Mouse (Mus musculus) liver, embryonic 16.5 days (tissue): ENCODE data around the gene Gli2. TPM values are rescaled to one million over a fixed set of nuclear protein-coding genes. Genes with fewer than 3 reads are reported as not detected.

Experiments used
- ATAC-seq: fragments of 200-750 bp; cut with Nextera tagmentation; 2 replicates; pipeline ENCODE4 v1.8.0; 2017; ENCODE audit warnings: low read depth, mild to moderate bottlenecking, moderate number of reproducible peaks, moderate library complexity
- H3K27ac ChIP-seq: fragments of 300-500 bp; sonication (generic); 2 replicates; pipeline ENCODE4 v1.5.1; 2014; ENCODE audit warnings: mild to moderate bottlenecking, low read length
- H3K27me3 ChIP-seq: fragments of 300-500 bp; sonication (generic); 2 replicates; pipeline ENCODE4 v1.6.1; 2014; ENCODE audit warnings: low read depth, low read length, mixed read lengths; ENCODE audit not compliant: control insufficient read depth, insufficient read depth
- H3K36me3 ChIP-seq: fragments of 300-500 bp; sonication (generic); 2 replicates; pipeline ENCODE4 v1.6.1; 2014; ENCODE audit warnings: mild to moderate bottlenecking; ENCODE audit not compliant: control insufficient read depth, insufficient read depth
- H3K4me1 ChIP-seq: fragments of 300-500 bp; sonication (generic); 2 replicates; pipeline ENCODE4 v1.6.1; 2014; ENCODE audit warnings: low read depth, low read length, mixed read lengths; ENCODE audit not compliant: control insufficient read depth
- H3K4me2 ChIP-seq: fragments of 300-500 bp; sonication (generic); 2 replicates; pipeline ENCODE4 v1.6.1; 2014; ENCODE audit warnings: low read depth, low read length, mixed read lengths
- H3K4me3 ChIP-seq: fragments of 300-500 bp; sonication (generic); 2 replicates; pipeline ENCODE4 v1.5.1; 2014; ENCODE audit warnings: low read depth, mild to moderate bottlenecking, low read length
- H3K9ac ChIP-seq: fragments of 300-500 bp; sonication (generic); 2 replicates; pipeline ENCODE4 v1.6.1; 2014; ENCODE audit warnings: low read depth, low read length
- H3K9me3 ChIP-seq: fragments of 300-500 bp; sonication (generic); replicated peaks from 2 replicates; pipeline ENCODE4 v1.6.1; 2016; ENCODE audit warnings: low read length; ENCODE audit not compliant: control insufficient read depth
- WGBS: fragments of 180-500 bp; shearing (Covaris S2); extraction: QIAGEN DNeasy Blood & Tissue Kit; methylation state at CpG from one replicate; pipeline ENCODE4 v1.1.7; 2014; ENCODE audit not compliant: insufficient replicate concordance; 5-methylcytosine and 5-hydroxymethylcytosine counted together
- polyA plus RNA-seq: library from polyadenylated mRNA; unstranded; fragments of >200 nt; fragmentation: Nextera tagmentation; extraction: Ambion mirVana; gene quantifications from 2 replicates; pipeline ENCODE4 v1.2.1, GENCODE M21; 2015

Gene Gli2
- polyA plus RNA-seq, 1 experiment from 2014 or later, result 0.54 TPM

DNA sequence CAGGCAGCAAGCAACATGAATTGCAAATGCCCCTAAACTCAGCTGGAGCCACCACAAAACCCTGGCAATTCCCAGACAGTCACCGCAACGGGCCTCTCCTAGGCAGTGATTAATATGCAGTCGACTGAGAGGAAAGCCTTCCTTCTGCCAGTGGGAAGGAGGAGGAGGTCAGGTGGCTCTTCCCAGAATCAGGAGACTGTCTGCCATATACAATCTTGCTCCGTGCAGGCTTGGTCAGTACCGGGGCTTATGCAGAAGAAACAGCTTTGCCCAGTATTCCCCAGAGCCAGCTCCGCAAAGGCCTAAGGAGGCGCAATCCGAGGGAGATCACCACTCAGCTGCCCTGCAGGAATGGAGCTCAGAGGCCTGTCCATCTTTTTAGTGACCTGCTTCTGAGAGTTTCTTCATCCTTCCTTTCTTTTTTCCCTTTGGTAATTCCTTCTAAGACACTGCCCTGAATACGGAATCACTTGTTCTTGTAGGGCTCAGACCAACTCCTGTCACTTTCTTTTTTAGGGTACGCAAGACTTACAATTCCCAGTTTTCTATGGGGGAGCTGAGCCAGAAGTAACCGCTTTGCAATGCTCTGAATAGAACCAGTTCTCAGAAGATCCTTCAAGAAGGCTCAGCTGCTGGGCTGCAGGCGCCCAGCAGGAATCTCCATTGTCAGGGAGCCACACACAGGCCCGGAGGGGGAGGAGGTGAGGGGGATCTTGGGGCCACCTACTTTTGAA lies 142.6 kb downstream of the Gli2 start:
- no peak overlapping the region for H3K4me3 ChIP-seq
- H3K9me3 ChIP-seq, result no peaks in the 10 kb centered on the region
- 54% methylated on average over 13 of the region's 13 CpGs for WGBS
- H3K9ac ChIP-seq, result no peak overlapping the region
- ATAC-seq, result no peak
- no peaks in the 10 kb centered on the region for H3K36me3 ChIP-seq
- no peak overlapping the region for H3K4me2 ChIP-seq
- H3K27me3 ChIP-seq, result no peaks in the 10 kb centered on the region
- H3K4me1 ChIP-seq, result no peaks in the 10 kb centered on the region
- H3K27ac ChIP-seq, result no peak overlapping the region

DNA sequence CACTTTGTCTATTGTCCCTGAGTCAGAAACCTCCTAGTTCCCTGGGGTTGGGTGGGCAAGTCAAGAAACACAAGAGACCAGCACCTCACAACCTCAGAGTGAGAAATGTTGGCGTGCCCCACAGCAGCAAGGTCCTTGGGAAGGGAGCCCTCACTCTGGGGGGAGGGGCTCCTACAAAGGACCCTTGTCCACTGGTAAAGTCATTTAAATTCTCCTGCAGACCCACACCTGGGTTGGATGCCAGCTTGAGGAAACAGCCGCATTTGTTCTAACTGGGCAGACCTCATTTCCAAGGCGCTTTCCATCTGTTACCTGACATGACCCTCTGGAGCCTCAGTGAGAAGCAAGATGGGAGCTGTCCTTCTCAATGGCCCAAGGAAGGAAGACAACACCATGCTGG lies 144.4 kb downstream of the Gli2 start:
- H3K9me3 ChIP-seq, result no peaks in the 10 kb centered on the region
- H3K36me3 ChIP-seq, result no peaks in the 10 kb centered on the region
- ATAC-seq, result no peak
- H3K4me3 ChIP-seq, result no peak overlapping the region
- no peak overlapping the region for H3K27ac ChIP-seq
- H3K9ac ChIP-seq, result no peak overlapping the region
- H3K4me2 ChIP-seq, result no peak overlapping the region
- 71% methylated on average over 3 of the region's 3 CpGs for WGBS
- no peaks in the 10 kb centered on the region for H3K27me3 ChIP-seq
- H3K4me1 ChIP-seq, result no peaks in the 10 kb centered on the region

DNA sequence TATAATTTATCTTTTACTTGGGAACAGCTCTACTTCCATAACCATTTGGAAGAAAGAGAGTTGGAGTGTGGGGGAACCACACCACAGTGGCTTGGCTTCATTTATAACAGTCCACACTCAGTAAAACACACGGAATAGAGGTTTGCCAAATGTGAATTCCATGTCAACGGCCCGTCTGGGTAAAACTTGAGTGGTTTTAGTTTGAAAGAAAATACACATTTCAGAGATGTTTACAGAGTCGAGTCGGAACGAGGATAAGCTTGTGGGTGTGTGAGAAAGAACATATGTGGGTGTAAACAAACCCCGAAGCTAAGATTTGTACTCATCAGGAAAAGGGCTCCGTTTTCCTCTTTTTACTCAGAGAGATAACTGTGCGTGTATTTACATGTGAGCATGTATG lies 145.8 kb downstream of the Gli2 start:
- H3K4me3 ChIP-seq, result no peak overlapping the region
- ATAC-seq, result no peak
- H3K9ac ChIP-seq, result no peak overlapping the region
- no peaks in the 10 kb centered on the region for H3K27me3 ChIP-seq
- WGBS, result 62% methylated on average over 9 of the region's 9 CpGs
- H3K27ac ChIP-seq, result no peak overlapping the region
- no peaks in the 10 kb centered on the region for H3K9me3 ChIP-seq
- H3K36me3 ChIP-seq, result no peaks in the 10 kb centered on the region
- no peak overlapping the region for H3K4me2 ChIP-seq
- no peaks in the 10 kb centered on the region for H3K4me1 ChIP-seq

DNA sequence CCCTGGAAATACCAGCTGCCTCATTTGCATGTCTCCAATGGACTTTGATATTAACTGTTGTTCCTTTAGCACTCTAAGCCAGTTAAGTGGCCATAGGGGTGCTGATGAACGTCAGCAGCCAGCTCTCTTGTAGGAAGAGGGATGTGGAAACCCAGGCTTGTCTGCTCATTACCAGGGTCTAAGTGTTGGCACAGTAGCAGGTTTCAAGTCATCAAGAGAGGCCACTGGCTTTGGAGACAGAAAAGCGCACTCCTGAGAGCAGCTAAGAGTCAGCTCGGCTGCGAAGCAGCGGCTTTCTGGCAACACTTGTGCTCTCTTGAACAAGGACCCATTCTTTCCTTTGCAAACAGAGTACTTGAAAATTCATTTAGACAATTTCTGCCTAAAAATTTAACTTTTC lies 148.1 kb downstream of the Gli2 start:
- H3K27me3 ChIP-seq, result no peaks in the 10 kb centered on the region
- H3K9me3 ChIP-seq, result no peaks in the 10 kb centered on the region
- 70% methylated on average over 5 of the region's 5 CpGs for WGBS
- H3K9ac ChIP-seq, result no peak overlapping the region
- H3K36me3 ChIP-seq, result no peaks in the 10 kb centered on the region
- H3K4me1 ChIP-seq, result no peaks in the 10 kb centered on the region
- ATAC-seq, result no peak
- no peak overlapping the region for H3K27ac ChIP-seq
- H3K4me3 ChIP-seq, result no peak overlapping the region
- no peak overlapping the region for H3K4me2 ChIP-seq

DNA sequence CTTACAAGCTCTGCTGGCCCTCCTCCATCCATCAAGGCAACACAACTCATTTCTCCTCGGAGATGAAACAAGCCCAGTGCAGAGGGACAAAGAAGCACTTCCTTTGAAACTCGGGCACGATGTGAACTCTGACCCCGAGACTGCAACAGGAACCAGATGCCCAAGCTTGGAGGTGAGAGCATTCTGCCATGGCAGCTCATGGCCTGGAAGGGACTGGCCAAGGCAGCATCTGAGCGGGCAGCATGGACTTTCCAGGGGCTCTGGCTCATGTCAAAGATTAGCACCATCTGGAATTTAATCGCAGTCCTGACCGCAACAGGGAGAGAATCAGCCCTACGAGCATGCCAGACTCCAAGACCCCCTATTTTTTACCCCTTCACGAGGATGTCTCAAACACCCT lies 148.5 kb downstream of the Gli2 start:
- Histone ChIP-seq H3K4me3 (no peak overlapping the region), H3K4me1 (no peaks in the 10 kb centered on the region), H3K27ac (no peak overlapping the region), H3K4me2 (no peak overlapping the region), H3K36me3 (no peaks in the 10 kb centered on the region), H3K9me3 (no peaks in the 10 kb centered on the region), H3K9ac (no peak overlapping the region), H3K27me3 (no peaks in the 10 kb centered on the region)
- WGBS, result 46% methylated on average over 9 of the region's 9 CpGs
- ATAC-seq, result no peak

DNA sequence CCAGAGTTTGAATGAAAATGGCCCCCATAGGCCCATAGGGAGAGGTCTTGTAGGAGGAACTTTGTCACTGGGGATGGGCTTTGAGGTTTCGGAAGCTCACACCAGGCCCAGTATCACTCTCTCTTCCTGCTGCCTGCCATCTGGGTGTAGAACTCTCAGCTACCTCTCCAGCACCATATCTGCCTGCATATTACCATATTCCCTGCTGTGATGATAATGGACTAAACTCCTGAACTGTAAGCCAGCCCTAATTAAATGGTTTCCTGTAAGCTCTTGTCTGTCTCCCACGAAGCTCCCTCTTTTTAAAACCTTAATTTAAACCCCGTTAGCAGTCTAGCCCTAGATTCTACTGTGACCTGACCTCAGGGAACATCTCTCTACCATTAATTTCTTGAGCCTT lies 149.0 kb downstream of the Gli2 start:
- Histone ChIP-seq H3K4me1 (no peaks in the 10 kb centered on the region), H3K27ac (no peak overlapping the region), H3K9ac (no peak overlapping the region), H3K36me3 (no peaks in the 10 kb centered on the region), H3K9me3 (no peaks in the 10 kb centered on the region), H3K4me2 (no peak overlapping the region), H3K27me3 (no peaks in the 10 kb centered on the region), H3K4me3 (no peak overlapping the region)
- ATAC-seq, result no peak
- WGBS, result 61% methylated on average over 3 of the region's 3 CpGs

DNA sequence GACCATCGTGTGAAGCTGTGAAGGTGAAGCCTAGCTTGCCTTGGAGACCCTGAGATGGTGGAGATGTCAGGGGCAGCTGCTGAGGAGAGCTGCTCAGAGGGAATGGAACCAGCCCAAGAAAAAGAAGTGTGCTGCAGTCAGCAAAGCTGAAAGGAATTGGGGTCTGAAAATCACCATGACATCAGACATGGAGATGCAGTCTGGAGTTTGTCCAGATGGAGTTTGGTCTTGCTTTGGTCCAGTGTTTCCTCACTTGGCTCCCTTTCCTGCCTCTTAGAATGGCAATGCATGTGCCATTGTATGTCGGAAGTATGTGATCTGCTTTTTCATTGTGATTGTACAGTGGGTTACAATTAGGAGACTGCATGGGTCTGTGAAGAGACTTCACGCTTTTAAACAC lies 149.7 kb downstream of the Gli2 start:
- Histone ChIP-seq H3K36me3 (no peaks in the 10 kb centered on the region), H3K4me1 (no peaks in the 10 kb centered on the region), H3K4me3 (no peak overlapping the region), H3K9ac (no peak overlapping the region), H3K27ac (no peak overlapping the region), H3K27me3 (no peaks in the 10 kb centered on the region), H3K4me2 (no peak overlapping the region), H3K9me3 (no peaks in the 10 kb centered on the region)
- no peak for ATAC-seq
- 66% methylated on average over 3 of the region's 3 CpGs for WGBS

DNA sequence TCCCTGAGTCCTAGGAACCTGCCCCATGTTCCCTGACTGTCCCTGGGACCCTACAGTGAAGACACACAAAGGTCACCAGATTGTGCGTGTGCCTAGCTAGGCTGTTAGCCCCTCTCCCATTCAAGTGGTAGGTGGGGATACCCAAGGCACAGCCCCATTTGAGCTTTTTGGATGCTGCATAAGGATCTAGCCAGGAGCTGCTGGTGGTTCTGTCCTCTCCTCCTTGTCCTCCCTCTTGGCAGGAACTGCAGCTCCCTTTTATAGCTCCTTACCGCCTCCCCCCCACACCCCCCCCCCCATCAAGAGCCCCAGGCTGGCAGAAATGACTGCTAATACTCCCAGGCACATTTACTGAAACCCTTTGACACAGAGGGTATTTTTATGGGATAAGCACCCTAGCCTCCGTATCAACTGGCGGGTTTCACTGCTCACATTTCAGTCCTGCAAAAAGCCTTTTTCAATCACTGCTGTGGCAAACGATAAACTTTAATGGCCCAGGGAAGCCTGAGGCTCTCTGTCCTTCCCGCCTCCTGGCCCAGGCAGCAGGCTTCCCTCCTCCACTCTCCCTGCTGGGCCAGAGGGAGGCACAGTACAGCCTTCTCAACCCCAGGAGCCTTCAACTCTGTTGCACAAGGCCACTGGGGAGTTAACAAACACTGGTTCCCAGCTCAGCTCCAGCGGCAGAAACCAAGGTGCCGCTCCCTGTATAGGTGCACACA lies 151.4 kb downstream of the Gli2 start:
- Histone ChIP-seq H3K4me1 (no peaks in the 10 kb centered on the region), H3K36me3 (no peaks in the 10 kb centered on the region), H3K4me3 (no peak overlapping the region), H3K27me3 (no peaks in the 10 kb centered on the region), H3K4me2 (no peak overlapping the region), H3K9me3 (no peaks in the 10 kb centered on the region), H3K27ac (no peak overlapping the region), H3K9ac (no peak overlapping the region)
- 47% methylated on average over 7 of the region's 8 CpGs for WGBS
- no peak for ATAC-seq

DNA sequence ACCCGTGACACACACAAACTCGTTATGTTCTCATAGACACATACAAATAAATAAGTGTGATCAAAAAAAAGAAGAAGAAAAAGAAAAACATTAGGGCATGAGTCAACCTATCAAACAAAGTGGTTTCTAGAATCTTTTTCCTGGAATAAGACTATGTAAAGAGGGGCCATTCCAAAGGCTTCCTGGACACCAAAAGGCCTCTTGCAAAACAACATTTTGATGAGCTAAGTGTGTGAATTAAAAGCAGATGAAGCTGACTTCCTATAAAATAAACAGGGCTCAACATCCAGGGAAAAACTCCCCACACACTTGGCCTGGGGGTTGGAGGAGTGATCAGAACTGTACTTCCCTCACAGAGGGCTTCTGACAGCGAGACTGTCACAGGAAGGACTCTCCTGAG lies 155.1 kb downstream of the Gli2 start:
- Histone ChIP-seq H3K27ac (no peak overlapping the region), H3K4me3 (no peak overlapping the region), H3K4me1 (no peaks in the 10 kb centered on the region), H3K9me3 (no peaks in the 10 kb centered on the region), H3K9ac (no peak overlapping the region), H3K4me2 (no peak overlapping the region), H3K27me3 (no peaks in the 10 kb centered on the region), H3K36me3 (no peaks in the 10 kb centered on the region)
- 52% methylated on average over 3 of the region's 3 CpGs for WGBS
- ATAC-seq, result no peak
